Mouse (Mus musculus) left cerebral cortex, postnatal 10 days (tissue): ENCODE data around the gene Ces5a. TPM values are rescaled to one million over a fixed set of nuclear protein-coding genes. Genes with fewer than 3 reads are reported as not detected.

Experiments used
- DNase-seq, 2 experiments: peaks; one replicate each; pipeline ENCODE4 v3.0.0; 2021 to 2022; ENCODE audit warnings: low spot score in 2 of 2, mixed read lengths in 1 of 2; ENCODE audit errors: extremely low spot score in 1 of 2
- intact Hi-C: fragments of 180-260 bp; cut with DNase I; formaldehyde crosslinking; loops from one replicate; pipeline ENCODE4 v1.15.1; 2025
- total RNA-seq, 2 experiments: library from RNA; stranded (reverse); gene quantifications; 2 replicates each; pipeline ENCODE4 v1.2.3; 2021

Gene Ces5a
- total RNA-seq, 2 experiments from 2014 or later: 1.1 to 1.8 TPM

DNA sequence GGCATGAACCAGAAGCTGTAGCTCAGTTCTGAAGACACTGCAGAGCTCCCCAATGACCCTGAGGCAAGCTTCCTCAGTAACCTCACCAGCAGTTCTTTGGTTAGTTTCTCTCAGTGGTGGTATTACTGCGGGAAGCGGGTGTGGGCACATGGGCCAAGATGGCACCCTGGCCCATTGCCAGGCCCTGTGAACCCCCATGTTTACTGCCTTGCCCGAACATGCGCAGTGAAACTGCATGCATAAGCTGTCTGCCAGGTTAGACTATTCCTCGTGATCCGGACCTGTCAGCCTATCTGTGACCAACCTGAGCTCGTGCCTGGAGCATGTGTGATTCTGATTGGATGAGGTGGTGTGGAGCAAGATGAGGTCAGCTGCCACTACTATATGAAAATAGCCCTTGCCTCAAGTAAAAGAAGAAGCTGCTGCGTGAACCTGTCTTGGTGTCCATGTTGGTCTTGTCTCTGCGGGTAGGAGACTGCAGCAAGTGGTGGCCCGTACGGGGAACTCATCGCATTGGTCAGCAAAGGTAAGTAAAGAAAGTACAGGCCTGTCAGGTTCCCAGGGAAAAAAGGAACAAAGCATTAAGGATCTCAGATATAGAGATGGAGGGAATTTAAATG lies 81.3 kb downstream of the Ces5a start:
- intact Hi-C loops: no loop called here
- DNase-seq: no peak

Other genes with a start within 250 kb of the Ces5a start
- not detected for gene Ces1g, start 198.5 kb downstream of the Ces5a start, total RNA-seq
- gene Ces1h, start 156.1 kb downstream of the Ces5a start, total RNA-seq: not detected